Mouse (Mus musculus) G1E (cell line): ENCODE measurements around the gene Gpr68.

Experiments used
- CTCF ChIP-seq: IDR thresholded peaks from 2 replicates; pipeline ENCODE4 v1.5.1; 2012; ENCODE audit warnings: low read depth, low read length, inconsistent platforms, mixed read lengths
- GATA2 ChIP-seq: IDR thresholded peaks from 2 replicates; pipeline ENCODE4 v1.6.1; 2012; ENCODE audit warnings: low read depth, low read length, inconsistent platforms, borderline replicate concordance
- POLR2AphosphoS5 ChIP-seq: IDR thresholded peaks from 2 replicates; pipeline ENCODE4 v1.6.1; 2012; ENCODE audit warnings: low read depth, low read length, inconsistent platforms; ENCODE audit not compliant: insufficient replicate concordance

DNA sequence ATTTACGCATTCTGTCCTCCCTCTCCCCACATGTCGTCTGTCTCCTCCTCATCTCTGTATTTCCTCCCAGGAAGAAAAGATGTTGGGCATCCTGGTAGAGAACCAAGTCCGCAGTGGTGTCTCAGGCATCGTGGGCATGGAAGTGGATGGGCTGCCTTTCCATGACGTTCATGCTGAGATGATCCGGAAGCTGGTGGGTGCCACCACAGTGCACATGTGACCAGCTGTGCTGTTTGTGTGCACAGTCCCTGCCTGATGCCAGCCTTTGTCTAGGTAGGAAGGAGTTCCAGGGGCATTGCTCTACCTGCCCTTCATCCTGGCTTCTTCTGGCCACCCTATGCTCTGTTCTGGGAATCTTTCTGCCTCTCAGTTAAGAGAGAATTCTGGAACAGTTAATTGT, 36.8 kb downstream of the Gpr68 start:
- TF ChIP-seq CTCF (no peak), GATA2 (no peak), POLR2AphosphoS5 (no peak)
